Mouse (Mus musculus) lung, postnatal 0 days (tissue): ENCODE results near the gene Lrrc57. TPM values are rescaled to one million over a fixed set of nuclear protein-coding genes. Genes with fewer than 3 reads are reported as not detected.
A peak's percentile ranks its signal among the peaks of the same experiment; 100 is the strongest.

ENCODE experiments used
- ATAC-seq: fragments of 200-750 bp; cut with Nextera tagmentation; 2 replicates; pipeline ENCODE4 v1.8.0; 2017; ENCODE audit warnings: moderate library complexity
- DNase-seq: peaks from one replicate; pipeline ENCODE4 v3.0.0-alpha.2; 2016; ENCODE audit warnings: low spot score
- H3K27ac ChIP-seq: fragments of 300-500 bp; sonication (generic); 2 replicates; pipeline ENCODE4 v1.5.1; 2014; ENCODE audit warnings: antibody characterized with exemption, mild to moderate bottlenecking, low read length, mixed read lengths
- H3K27me3 ChIP-seq: fragments of 300-500 bp; sonication (generic); replicated peaks from 2 replicates; pipeline ENCODE4 v1.6.1; 2014; ENCODE audit warnings: low read length, mixed read lengths; ENCODE audit not compliant: insufficient read depth
- H3K36me3 ChIP-seq: fragments of 300-500 bp; sonication (generic); 2 replicates; pipeline ENCODE4 v1.6.1; 2014; ENCODE audit warnings: low read length, mixed read lengths; ENCODE audit not compliant: insufficient read depth
- H3K4me1 ChIP-seq: fragments of 300-500 bp; sonication (generic); 2 replicates; pipeline ENCODE4 v1.6.1; 2014; ENCODE audit warnings: antibody characterized with exemption, low read depth, low read length, mixed read lengths; ENCODE audit not compliant: insufficient read depth
- H3K4me2 ChIP-seq: fragments of 300-500 bp; sonication (generic); replicated peaks from 2 replicates; pipeline ENCODE4 v1.6.1; 2014; ENCODE audit warnings: low read depth, mild to moderate bottlenecking, low read length, moderate library complexity, mixed read lengths
- H3K4me3 ChIP-seq: fragments of 300-500 bp; sonication (generic); 2 replicates; pipeline ENCODE4 v1.5.1; 2014; ENCODE audit warnings: low read depth, low read length
- H3K9ac ChIP-seq: fragments of 300-500 bp; sonication (generic); replicated peaks from 2 replicates; pipeline ENCODE4 v1.6.1; 2014; ENCODE audit warnings: low read depth, mild to moderate bottlenecking
- H3K9me3 ChIP-seq: fragments of 300-500 bp; sonication (generic); 2 replicates; pipeline ENCODE4 v1.6.1; 2016; ENCODE audit warnings: low read length, mixed read lengths
- CTCF ChIP-seq: IDR thresholded peaks from 2 replicates; pipeline ENCODE4 v1.5.1; 2016; ENCODE audit warnings: antibody characterized with exemption, mild to moderate bottlenecking
- EP300 ChIP-seq: IDR thresholded peaks from 2 replicates; pipeline ENCODE4 v1.6.1; 2016; ENCODE audit warnings: antibody characterized with exemption, mild to moderate bottlenecking, control low read depth
- WGBS: fragments of 180-500 bp; shearing (Covaris S2); extraction: QIAGEN DNeasy Blood & Tissue Kit; methylation state at CpG from one replicate; pipeline ENCODE4 v1.1.7; 2014; 5-methylcytosine and 5-hydroxymethylcytosine counted together
- polyA plus RNA-seq: library from polyadenylated mRNA; unstranded; fragments of >200 nt; fragmentation: Nextera tagmentation; extraction: Ambion mirVana; gene quantifications from 2 replicates; pipeline ENCODE4 v1.2.1, GENCODE M21; 2015

Lrrc57 gene
- polyA plus RNA-seq, 1 experiment from 2014 or later = 24.7 TPM

DNA sequence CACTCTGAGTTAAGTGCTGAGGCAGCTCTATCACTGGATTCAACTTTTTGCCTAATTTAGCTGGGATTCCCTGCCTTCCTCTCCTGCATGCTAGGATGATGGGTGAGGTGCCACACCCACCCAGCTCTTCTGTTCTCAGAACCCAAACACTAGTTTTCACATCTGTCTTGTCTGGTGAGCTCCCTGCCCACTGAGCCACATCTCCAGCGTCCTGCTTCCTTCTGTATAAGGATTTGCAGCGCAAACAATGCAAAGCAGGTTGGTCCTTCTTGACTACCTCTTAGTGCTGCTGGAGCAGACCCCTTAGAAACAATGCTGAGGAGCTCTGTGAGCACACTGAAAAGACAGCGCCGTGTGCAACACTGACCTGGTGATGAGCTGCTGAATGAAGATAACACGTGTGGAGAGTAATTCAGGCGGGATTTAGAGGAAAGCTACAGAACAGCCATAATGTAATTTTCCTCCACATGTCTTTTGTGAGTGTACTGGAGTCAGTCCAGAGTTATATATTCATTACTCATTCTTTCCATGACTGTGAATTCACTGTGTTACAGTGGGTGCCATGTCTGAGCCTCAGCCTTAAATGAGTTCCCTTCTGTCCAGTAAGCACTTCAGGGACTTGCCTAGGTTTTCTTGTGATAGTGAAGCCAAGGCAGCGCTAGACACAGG is 43.1 kb upstream of the Lrrc57 start:
- no peak overlapping the region for H3K9ac ChIP-seq
- no peaks in the 10 kb centered on the region for H3K9me3 ChIP-seq
- TF ChIP-seq CTCF (no peak), EP300 (no peak)
- H3K27ac ChIP-seq = peak overlapping the region; percentile 80
- peak; percentile 85 for DNase-seq
- H3K4me2 ChIP-seq = peak overlapping the region; percentile 25
- no peak overlapping the region for H3K4me3 ChIP-seq
- peaks cover 7% of the 10 kb centered on the region; the same call in 1 of the 2 replicates for H3K4me1 ChIP-seq
- ATAC-seq = peak; percentile 79
- 47% methylated on average over 7 of the region's 7 CpGs for WGBS
- no peaks in the 10 kb centered on the region for H3K36me3 ChIP-seq
- no peaks in the 10 kb centered on the region for H3K27me3 ChIP-seq

DNA sequence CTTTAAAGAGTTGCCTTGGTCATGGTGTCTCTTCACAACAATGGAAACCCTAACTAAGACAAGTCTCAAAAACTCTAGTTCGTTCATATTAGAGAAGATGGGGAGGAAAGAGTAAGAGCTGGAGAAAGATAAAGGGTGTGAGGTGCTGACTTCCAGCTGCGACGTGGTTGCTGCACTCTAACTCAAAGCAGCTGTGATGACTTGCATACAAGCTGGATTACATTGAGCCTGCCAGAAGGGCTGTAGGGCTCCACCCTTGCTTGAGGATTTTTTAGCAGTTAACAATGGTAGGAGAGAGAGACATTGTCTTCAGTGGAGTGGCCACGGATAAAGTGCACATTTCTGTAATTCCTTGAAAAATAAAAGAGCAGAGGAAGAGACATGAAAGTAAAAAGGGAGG is 37.5 kb upstream of the Lrrc57 start:
- Histone ChIP-seq H3K9ac (no peak overlapping the region), H3K9me3 (no peaks in the 10 kb centered on the region), H3K4me2 (no peak overlapping the region), H3K36me3 (no peaks in the 10 kb centered on the region), H3K4me1 (peaks cover 8% of the 10 kb centered on the region; the same call in 1 of the 2 replicates), H3K27ac (no peak overlapping the region; the same call in 1 of the 2 replicates), H3K4me3 (no peak overlapping the region), H3K27me3 (no peaks in the 10 kb centered on the region)
- ATAC-seq = peak; percentile 81
- TF ChIP-seq EP300 (0 out of 2 replicates have a peak, but pooled peaks have one; percentile 42), CTCF (no peak)
- peak; percentile 88 for DNase-seq
- WGBS = 36% methylated on average over 4 of the region's 4 CpGs

DNA sequence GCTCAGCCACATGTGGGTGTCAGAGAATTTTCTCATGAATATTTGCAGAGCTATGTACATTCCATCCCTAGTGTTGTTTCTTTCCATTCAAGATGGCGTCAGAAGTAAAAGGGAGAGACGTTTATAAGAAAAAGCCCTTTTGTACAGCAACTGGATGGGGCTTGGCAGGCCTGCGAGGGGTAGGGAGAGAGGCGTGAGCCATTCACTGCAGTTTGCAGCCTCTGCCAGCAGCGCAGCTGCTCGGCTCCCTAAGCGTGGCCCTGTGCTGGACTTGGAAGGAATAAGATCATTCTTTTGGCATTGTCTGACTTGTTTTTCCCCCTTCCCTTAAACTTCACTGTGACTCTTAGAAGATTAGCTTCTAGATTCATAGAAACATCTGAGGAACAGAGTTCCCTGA is 34.5 kb upstream of the Lrrc57 start:
- Histone ChIP-seq H3K27me3 (no peaks in the 10 kb centered on the region), H3K9ac (no peak overlapping the region), H3K4me2 (no peak overlapping the region), H3K4me3 (no peak overlapping the region), H3K36me3 (no peaks in the 10 kb centered on the region), H3K27ac (peak overlapping the region; percentile 57), H3K9me3 (no peaks in the 10 kb centered on the region), H3K4me1 (peaks cover 8% of the 10 kb centered on the region; the same call in 1 of the 2 replicates)
- 54% methylated on average over 7 of the region's 7 CpGs for WGBS
- DNase-seq = peak; percentile 92
- TF ChIP-seq CTCF = no peak
- TF ChIP-seq EP300 = no peak
- ATAC-seq = peak; percentile 95

DNA sequence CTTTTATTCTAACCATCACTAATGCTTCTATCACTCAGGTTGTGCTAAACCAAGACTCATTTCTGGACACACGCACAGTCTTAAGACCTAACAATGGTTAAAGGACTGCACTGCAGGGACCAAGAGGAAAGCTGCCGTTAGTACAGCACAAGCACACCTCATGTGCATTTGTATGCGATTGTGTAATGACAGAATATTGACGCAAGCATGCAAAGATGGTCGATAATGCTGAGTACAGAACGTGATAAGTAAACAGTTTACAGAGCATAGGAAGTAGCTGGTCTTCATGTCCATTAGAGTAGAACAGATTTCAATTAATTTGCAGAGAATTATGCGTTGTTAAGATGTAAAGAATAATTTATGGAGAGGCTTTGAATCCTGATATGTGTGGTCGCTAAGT is 31.5 kb upstream of the Lrrc57 start:
- DNase-seq = no peak
- H3K27ac ChIP-seq = no peak overlapping the region
- H3K9me3 ChIP-seq = no peaks in the 10 kb centered on the region
- no peaks in the 10 kb centered on the region for H3K27me3 ChIP-seq
- H3K4me2 ChIP-seq = no peak overlapping the region
- H3K4me3 ChIP-seq = no peak overlapping the region
- ATAC-seq = no peak
- WGBS = 66% methylated on average over 8 of the region's 8 CpGs
- H3K9ac ChIP-seq = no peak overlapping the region
- H3K36me3 ChIP-seq = no peaks in the 10 kb centered on the region
- H3K4me1 ChIP-seq = peaks cover 8% of the 10 kb centered on the region; the same call in 1 of the 2 replicates
- TF ChIP-seq CTCF (no peak), EP300 (no peak)

DNA sequence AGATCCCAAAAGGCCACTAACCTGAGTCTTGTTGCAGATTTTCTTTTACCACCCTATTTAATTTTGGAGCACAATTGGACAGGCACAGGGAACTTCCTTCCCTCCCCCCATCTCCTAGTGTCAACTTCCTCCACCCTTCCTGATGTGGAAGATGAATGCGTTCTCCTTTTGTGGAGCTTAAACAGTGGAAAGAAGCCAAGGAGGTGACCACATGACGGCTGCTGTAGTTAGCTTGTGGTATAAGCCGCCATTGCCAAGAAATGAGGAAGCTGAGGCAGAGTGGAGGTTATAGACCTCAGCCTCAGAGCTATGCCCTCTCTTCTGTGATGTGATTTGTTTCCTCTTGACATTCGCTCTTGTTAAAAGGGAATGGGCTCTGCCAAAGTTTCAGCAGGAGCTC is 22.6 kb upstream of the Lrrc57 start:
- peak; percentile 7; the same call in 1 of the 2 replicates for ATAC-seq
- Histone ChIP-seq H3K9me3 (no peaks in the 10 kb centered on the region), H3K9ac (no peak overlapping the region), H3K27me3 (no peaks in the 10 kb centered on the region), H3K4me3 (no peak overlapping the region), H3K4me1 (peaks cover 5% of the 10 kb centered on the region; the same call in 1 of the 2 replicates), H3K27ac (peak overlapping the region; percentile 59), H3K36me3 (peaks cover 7% of the 10 kb centered on the region; the same call in 1 of the 2 replicates), H3K4me2 (no peak overlapping the region)
- TF ChIP-seq EP300 = peak; percentile 57; the same call in 1 of the 2 replicates
- TF ChIP-seq CTCF = no peak
- peak; percentile 82 for DNase-seq
- 39% methylated on average over 4 of the region's 4 CpGs for WGBS

DNA sequence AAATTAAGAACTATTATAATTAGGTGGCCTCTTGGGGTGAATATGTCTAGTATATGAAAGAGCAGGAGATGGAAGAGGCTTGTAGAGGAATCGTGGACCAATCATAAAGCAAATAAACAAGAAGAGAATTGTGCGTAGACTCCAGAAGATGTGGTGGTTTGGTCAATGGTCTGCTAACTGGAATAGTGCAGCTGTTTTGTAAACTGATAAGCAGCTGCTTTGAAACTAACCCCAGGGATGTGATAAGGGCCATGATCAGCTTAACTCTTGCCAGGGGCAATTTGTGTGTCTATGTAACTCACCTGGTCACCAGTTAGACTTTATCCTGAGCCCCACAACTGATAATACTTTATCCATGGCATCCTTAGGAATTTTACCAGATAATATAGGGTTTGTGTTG is 22.2 kb upstream of the Lrrc57 start:
- DNase-seq = no peak
- H3K9ac ChIP-seq = no peak overlapping the region
- peak overlapping the region; percentile 59 for H3K27ac ChIP-seq
- peaks cover 7% of the 10 kb centered on the region; the same call in 1 of the 2 replicates for H3K36me3 ChIP-seq
- no peak for ATAC-seq
- no peak overlapping the region for H3K4me2 ChIP-seq
- peaks cover 5% of the 10 kb centered on the region; the same call in 1 of the 2 replicates for H3K4me1 ChIP-seq
- H3K9me3 ChIP-seq = no peaks in the 10 kb centered on the region
- H3K4me3 ChIP-seq = no peak overlapping the region
- WGBS = 51% methylated on average over 2 of the region's 2 CpGs
- no peak for TF ChIP-seq CTCF
- TF ChIP-seq EP300 = no peak
- H3K27me3 ChIP-seq = no peaks in the 10 kb centered on the region
